Mouse (Mus musculus) midbrain, embryonic 13.5 days (tissue): ENCODE data around the gene Farsa. TPM values are rescaled to one million over a fixed set of nuclear protein-coding genes. Genes with fewer than 3 reads are reported as not detected.
A peak's percentile ranks its signal among the peaks of the same experiment; 100 is the strongest.

Experiments used
- ATAC-seq: fragments of 200-750 bp; cut with Nextera tagmentation; 2 replicates; pipeline ENCODE4 v1.8.0; 2017; ENCODE audit warnings: mild to moderate bottlenecking, moderate TSS enrichment, moderate library complexity
- H3K27ac ChIP-seq: fragments of 300-500 bp; sonication (generic); 2 replicates; pipeline ENCODE4 v1.5.1; 2015; ENCODE audit warnings: inconsistent platforms, mild to moderate bottlenecking, moderate library complexity
- H3K27me3 ChIP-seq: fragments of 300-500 bp; sonication (generic); 2 replicates; pipeline ENCODE4 v1.6.1; 2015; ENCODE audit warnings: mild to moderate bottlenecking, inconsistent platforms
- H3K36me3 ChIP-seq: fragments of 300-500 bp; sonication (generic); 2 replicates; pipeline ENCODE4 v1.6.1; 2015; ENCODE audit warnings: mild to moderate bottlenecking, inconsistent platforms
- H3K4me1 ChIP-seq: fragments of 300-500 bp; sonication (generic); replicated peaks from 2 replicates; pipeline ENCODE4 v1.6.1; 2015; ENCODE audit warnings: inconsistent platforms
- H3K4me2 ChIP-seq: fragments of 300-500 bp; sonication (generic); replicated peaks from 2 replicates; pipeline ENCODE4 v1.6.1; 2015; ENCODE audit warnings: moderate library complexity, mild to moderate bottlenecking, inconsistent platforms
- H3K4me3 ChIP-seq: fragments of 300-500 bp; sonication (generic); replicated peaks from 2 replicates; pipeline ENCODE4 v1.5.1; 2015; ENCODE audit warnings: mild to moderate bottlenecking, inconsistent platforms
- H3K9ac ChIP-seq: fragments of 300-500 bp; sonication (generic); replicated peaks from 2 replicates; pipeline ENCODE4 v1.6.1; 2015; ENCODE audit warnings: mild to moderate bottlenecking, inconsistent platforms
- H3K9me3 ChIP-seq: fragments of 300-500 bp; sonication (generic); 2 replicates; pipeline ENCODE4 v1.6.1; 2016; ENCODE audit warnings: mild to moderate bottlenecking, inconsistent platforms
- WGBS: fragments of 180-500 bp; shearing (Covaris S2); methylation state at CpG from one replicate; pipeline ENCODE4 v1.1.7; 2015; 5-methylcytosine and 5-hydroxymethylcytosine counted together
- polyA plus RNA-seq: library from polyadenylated mRNA; unstranded; fragments of >200 nt; fragmentation: Nextera tagmentation; extraction: Ambion mirVana; gene quantifications from 2 replicates; pipeline ENCODE4 v1.2.1, GENCODE M21; 2015

The Farsa gene
- 113 and 122 TPM in 2 replicates for polyA plus RNA-seq

GRCm38 (mm10) chr8:84856864-84857441 is at the start of gene Farsa:
TSS of gene Farsa (plus strand) at chr8:84856989.
- WGBS = under 1% methylated on average over 39 of the region's 39 CpGs
- Histone ChIP-seq H3K27me3 (0 out of 2 replicates have a peak, but pooled peaks cover 2% of the 10 kb centered on the region), H3K36me3 (peaks cover 25% of the 10 kb centered on the region), H3K9ac (peak within 1 kb of the TSS; percentile 81), H3K27ac (peak within 1 kb of the TSS; percentile 68), H3K9me3 (no peaks in the 10 kb centered on the region), H3K4me3 (peak within 1 kb of the TSS; percentile 89), H3K4me1 (peaks cover 13% of the 10 kb centered on the region), H3K4me2 (peak within 1 kb of the TSS; percentile 88)
- ATAC-seq = peak; percentile 95

GRCm38 (mm10) chr8:84809109-84809940 is 47.5 kb upstream of the Farsa start:
- Histone ChIP-seq H3K4me3 (no peak overlapping the region), H3K36me3 (no peaks in the 10 kb centered on the region), H3K9ac (no peak overlapping the region), H3K4me2 (no peak overlapping the region), H3K27me3 (peaks cover 70% of the 10 kb centered on the region), H3K9me3 (no peaks in the 10 kb centered on the region), H3K4me1 (peaks cover 41% of the 10 kb centered on the region), H3K27ac (peak overlapping the region; percentile 15)
- ATAC-seq = no peak
- WGBS = 58% methylated on average over 12 of the region's 12 CpGs

GRCm38 (mm10) chr8:84809941-84810280 is 46.9 kb upstream of the Farsa start:
- Histone ChIP-seq H3K9ac (no peak overlapping the region), H3K4me2 (no peak overlapping the region), H3K27ac (no peak overlapping the region), H3K4me1 (peaks cover 47% of the 10 kb centered on the region), H3K9me3 (no peaks in the 10 kb centered on the region), H3K4me3 (no peak overlapping the region), H3K27me3 (peaks cover 70% of the 10 kb centered on the region), H3K36me3 (no peaks in the 10 kb centered on the region)
- no peak for ATAC-seq
- WGBS = 77% methylated on average over 5 of the region's 5 CpGs

GRCm38 (mm10) chr8:84810896-84811295 is 45.9 kb upstream of the Farsa start:
- H3K27me3 ChIP-seq = peaks cover 62% of the 10 kb centered on the region
- H3K36me3 ChIP-seq = no peaks in the 10 kb centered on the region
- under 1% methylated on average over 32 of the region's 32 CpGs for WGBS
- no peaks in the 10 kb centered on the region for H3K9me3 ChIP-seq
- peak overlapping the region; percentile 55 for H3K4me2 ChIP-seq
- H3K9ac ChIP-seq = peak overlapping the region; percentile 28; the same call in 1 of the 2 replicates
- peak overlapping the region; percentile 32 for H3K4me3 ChIP-seq
- H3K27ac ChIP-seq = peak overlapping the region; percentile 58; the same call in 1 of the 2 replicates
- peak; percentile 87 for ATAC-seq
- H3K4me1 ChIP-seq = peaks cover 52% of the 10 kb centered on the region

- WGBS = 10% methylated on average over 10 of the region's 10 CpGs
- peak overlapping the region; percentile 32 for H3K4me3 ChIP-seq
- peaks cover 58% of the 10 kb centered on the region for H3K27me3 ChIP-seq
- peak overlapping the region; percentile 55 for H3K4me2 ChIP-seq
- H3K4me1 ChIP-seq = peaks cover 52% of the 10 kb centered on the region
- no peaks in the 10 kb centered on the region for H3K36me3 ChIP-seq
- H3K27ac ChIP-seq = peak overlapping the region; percentile 58; the same call in 1 of the 2 replicates
- H3K9ac ChIP-seq = peak overlapping the region; percentile 28; the same call in 1 of the 2 replicates
- H3K9me3 ChIP-seq = no peaks in the 10 kb centered on the region
- ATAC-seq = no peak
Observed at GRCm38 (mm10) chr8:84811303-84811702, 45.5 kb upstream of the Farsa start.

GRCm38 (mm10) chr8:84813059-84813458 is 43.7 kb upstream of the Farsa start:
- WGBS = 2% methylated on average over 5 of the region's 5 CpGs
- H3K36me3 ChIP-seq = no peaks in the 10 kb centered on the region
- no peak overlapping the region for H3K4me2 ChIP-seq
- H3K4me3 ChIP-seq = no peak overlapping the region
- peaks cover 42% of the 10 kb centered on the region for H3K27me3 ChIP-seq
- no peak overlapping the region for H3K9ac ChIP-seq
- H3K27ac ChIP-seq = peak overlapping the region; percentile 35; the same call in 1 of the 2 replicates
- ATAC-seq = no peak
- no peaks in the 10 kb centered on the region for H3K9me3 ChIP-seq
- peaks cover 52% of the 10 kb centered on the region for H3K4me1 ChIP-seq

- peaks cover 52% of the 10 kb centered on the region for H3K4me1 ChIP-seq
- H3K4me2 ChIP-seq = no peak overlapping the region
- no peak for ATAC-seq
- no peak overlapping the region; the same call in 1 of the 2 replicates for H3K9ac ChIP-seq
- no peaks in the 10 kb centered on the region for H3K9me3 ChIP-seq
- peak overlapping the region; percentile 35 for H3K27ac ChIP-seq
- WGBS = 89% methylated on average over 3 of the region's 3 CpGs
- H3K4me3 ChIP-seq = no peak overlapping the region
- no peaks in the 10 kb centered on the region for H3K36me3 ChIP-seq
- H3K27me3 ChIP-seq = peaks cover 35% of the 10 kb centered on the region
Observed at GRCm38 (mm10) chr8:84813830-84814229, 43.0 kb upstream of the Farsa start.

- H3K4me2 ChIP-seq = no peak overlapping the region
- H3K27me3 ChIP-seq = peaks cover 31% of the 10 kb centered on the region
- H3K4me1 ChIP-seq = peaks cover 49% of the 10 kb centered on the region
- 0 out of 2 replicates have a peak overlapping the region, but pooled peaks have one; percentile 46 for H3K9ac ChIP-seq
- peak; percentile 16 for ATAC-seq
- WGBS = 66% methylated on average over 11 of the region's 11 CpGs
- no peaks in the 10 kb centered on the region for H3K9me3 ChIP-seq
- H3K36me3 ChIP-seq = no peaks in the 10 kb centered on the region
- H3K27ac ChIP-seq = peak overlapping the region; percentile 35
- H3K4me3 ChIP-seq = no peak overlapping the region
Observed at GRCm38 (mm10) chr8:84814240-84814554, 42.6 kb upstream of the Farsa start.

- ATAC-seq = peak; percentile 29
- WGBS = 26% methylated on average over 19 of the region's 19 CpGs
- H3K4me1 ChIP-seq = peaks cover 43% of the 10 kb centered on the region
- no peaks in the 10 kb centered on the region for H3K9me3 ChIP-seq
- H3K4me2 ChIP-seq = no peak overlapping the region; the same call in 1 of the 2 replicates
- H3K36me3 ChIP-seq = no peaks in the 10 kb centered on the region
- peaks cover 26% of the 10 kb centered on the region for H3K27me3 ChIP-seq
- no peak overlapping the region for H3K4me3 ChIP-seq
- peak overlapping the region; percentile 35 for H3K27ac ChIP-seq
- H3K9ac ChIP-seq = 0 out of 2 replicates have a peak overlapping the region, but pooled peaks have one; percentile 46
Observed at GRCm38 (mm10) chr8:84814555-84815441, 42.0 kb upstream of the Farsa start.

GRCm38 (mm10) chr8:84815547-84815946 is 41.2 kb upstream of the Farsa start:
- H3K4me3 ChIP-seq = no peak overlapping the region
- no peak overlapping the region for H3K9ac ChIP-seq
- no peaks in the 10 kb centered on the region for H3K36me3 ChIP-seq
- 13% methylated on average over 9 of the region's 9 CpGs for WGBS
- peak; percentile 63 for ATAC-seq
- peak overlapping the region; percentile 35; the same call in 1 of the 2 replicates for H3K27ac ChIP-seq
- H3K27me3 ChIP-seq = peaks cover 26% of the 10 kb centered on the region
- no peak overlapping the region for H3K4me2 ChIP-seq
- H3K4me1 ChIP-seq = peaks cover 40% of the 10 kb centered on the region
- H3K9me3 ChIP-seq = no peaks in the 10 kb centered on the region

GRCm38 (mm10) chr8:84816117-84816516 is 40.7 kb upstream of the Farsa start:
- Histone ChIP-seq H3K4me3 (no peak overlapping the region), H3K9ac (no peak overlapping the region), H3K9me3 (no peaks in the 10 kb centered on the region), H3K27ac (no peak overlapping the region), H3K36me3 (no peaks in the 10 kb centered on the region), H3K27me3 (peaks cover 26% of the 10 kb centered on the region), H3K4me1 (peaks cover 34% of the 10 kb centered on the region), H3K4me2 (no peak overlapping the region)
- WGBS = 75% methylated on average over 17 of the region's 17 CpGs
- no peak for ATAC-seq
